Comparison of ENCODE assay signal across 24 mouse cellular contexts in genomic region chr10:121849496-121849895, GRCm38 (mm10).
"Had no signal": no experiment of that assay in that cellular context is flagged by ENCODE, and none has a peak within 500 bp of the region (broad histone marks: within the 10 kb centered on the region; RNA-seq: fewer than 3 reads in every experiment).

No protein-coding gene starts in this region.

- DNase-seq: kidney, adult 2 months; kidney, postnatal 14 days; kidney, postnatal 4 days; left cerebral cortex, postnatal 4 days; liver, postnatal 0 days; retina, postnatal 1 day; right cerebral cortex, postnatal 25 days; thymus, adult 2 months; thymus, postnatal 14 days; thymus, postnatal 4 days had no signal

- H3K4me2 ChIP-seq: limb, embryonic 12.5 days; limb, embryonic 15.5 days; liver, embryonic 11.5 days; lung, embryonic 15.5 days; midbrain, embryonic 13.5 days; neural tube, embryonic 13.5 days had no signal

- H3K9me3 ChIP-seq: limb, embryonic 12.5 days; limb, embryonic 15.5 days; lung, embryonic 15.5 days; midbrain, embryonic 10.5 days; midbrain, embryonic 13.5 days; neural tube, embryonic 13.5 days had no signal

- ATAC-seq: intestine, postnatal 0 days; liver, postnatal 0 days; midbrain, embryonic 13.5 days; midbrain, embryonic 16.5 days had no signal

- H3K9ac ChIP-seq: limb, embryonic 12.5 days; limb, embryonic 15.5 days; liver, embryonic 14.5 days; liver, postnatal 0 days; lung, embryonic 15.5 days; midbrain, embryonic 13.5 days; neural tube, embryonic 13.5 days had no signal

- H3K27ac ChIP-seq: limb, embryonic 12.5 days; limb, embryonic 15.5 days; liver, embryonic 14.5 days; lung, embryonic 15.5 days; macrophage; midbrain, embryonic 10.5 days; midbrain, embryonic 13.5 days; neural tube, embryonic 13.5 days; stomach, postnatal 0 days had no signal

- H3K36me3 ChIP-seq: limb, embryonic 15.5 days; lung, embryonic 15.5 days had no signal

- H3K4me1 ChIP-seq: limb, embryonic 12.5 days; limb, embryonic 15.5 days; lung, embryonic 15.5 days; megakaryocyte, embryonic 14.5 days; midbrain, embryonic 13.5 days; neural tube, embryonic 13.5 days had no signal

- H3K27me3 ChIP-seq: limb, embryonic 12.5 days; limb, embryonic 15.5 days; lung, embryonic 15.5 days; megakaryocyte, embryonic 14.5 days; midbrain, embryonic 13.5 days; neural tube, embryonic 13.5 days had no signal

- H3K4me3 ChIP-seq: limb, embryonic 12.5 days; limb, embryonic 15.5 days; lung, embryonic 15.5 days; megakaryocyte, embryonic 14.5 days; midbrain, embryonic 10.5 days; midbrain, embryonic 13.5 days; myocyte; neural tube, embryonic 13.5 days had no signal
